10 mouse cellular contexts compared by ENCODE assay signal in genomic region chr9:61293223-61293985, GRCm38 (mm10).
DNase-seq lines count a peak whose midpoint lies in the region; ATAC-seq lines count a peak whose summit lies in the region.
"Had no signal": no experiment of that assay in that cellular context is flagged by ENCODE, and none has a peak within 500 bp of the region (broad histone marks: within the 10 kb centered on the region; RNA-seq: fewer than 3 reads in every experiment).

No protein-coding gene starts in this region.

- no peak overlapping the region for H3K4me3 ChIP-seq in forebrain, embryonic 13.5 days
- no peak overlapping the region for H3K4me3 ChIP-seq in midbrain, embryonic 11.5 days (ENCODE audit: low read depth, low read length)
- H3K4me3 ChIP-seq: myocyte had no signal

- H3K9ac ChIP-seq in forebrain, embryonic 13.5 days = no peak overlapping the region
- H3K9ac ChIP-seq in midbrain, embryonic 11.5 days (ENCODE audit: low read length) = no peak overlapping the region
- H3K9ac ChIP-seq: lung, embryonic 14.5 days had no signal

- no peaks in the 10 kb centered on the region for H3K36me3 ChIP-seq in forebrain, embryonic 13.5 days (ENCODE audit: poor library complexity, severe bottlenecking)
- no peaks in the 10 kb centered on the region for H3K36me3 ChIP-seq in midbrain, embryonic 11.5 days (ENCODE audit: control insufficient read depth, insufficient read depth, low read length)

- DNase-seq in R1 (ENCODE audit: low read depth, low spot score) = peak; percentile 86
- peak; percentile 89 for DNase-seq in cerebellum, adult 11 months
- no peak for DNase-seq in midbrain, embryonic 11.5 days (ENCODE audit: low spot score, missing footprints)
- DNase-seq in ovary, adult 18-20 months (ENCODE audit: low spot score) = no peak
- DNase-seq: gastrocnemius, postnatal 14 days; lung, embryonic 14.5 days had no signal

- H3K9me3 ChIP-seq in forebrain, embryonic 13.5 days (replicated peaks) = no peaks in the 10 kb centered on the region
- no peaks in the 10 kb centered on the region for H3K9me3 ChIP-seq in midbrain, embryonic 11.5 days (ENCODE audit: control insufficient read depth, low read length)

- peaks cover 28% of the 10 kb centered on the region for H3K4me1 ChIP-seq in forebrain, embryonic 13.5 days
- H3K4me1 ChIP-seq in midbrain, embryonic 11.5 days (ENCODE audit: control insufficient read depth, insufficient read depth, low read length) = peaks cover 11% of the 10 kb centered on the region

- peaks cover 7% of the 10 kb centered on the region; the same call in 1 of the 2 replicates for H3K27me3 ChIP-seq in forebrain, embryonic 13.5 days
- H3K27me3 ChIP-seq in midbrain, embryonic 11.5 days (ENCODE audit: control insufficient read depth, insufficient read depth, low read length) = no peaks in the 10 kb centered on the region

- 3% methylated on average over 11 of the region's 11 CpGs for WGBS in forebrain, embryonic 13.5 days
- 18% methylated on average over 11 of the region's 11 CpGs for WGBS in midbrain, embryonic 11.5 days

- peak; percentile 87 for ATAC-seq in forebrain, embryonic 13.5 days
- no peak for ATAC-seq in midbrain, embryonic 11.5 days (ENCODE audit: low FRiP score)
- no peak for ATAC-seq in monocyte, adult 5-6 weeks (replicated peaks; ENCODE audit: insufficient number of reproducible peaks, low FRiP score, low TSS enrichment, poor library complexity, severe bottlenecking)
- ATAC-seq in CD4-positive, CD25-positive, alpha-beta regulatory T cell, adult 4 months = no peak

- H3K4me2 ChIP-seq in forebrain, embryonic 13.5 days = peak overlapping the region; percentile 17; the same call in 1 of the 2 replicates
- H3K4me2 ChIP-seq in midbrain, embryonic 11.5 days = no peak overlapping the region
- H3K4me2 ChIP-seq: lung, embryonic 14.5 days had no signal

- H3K27ac ChIP-seq in forebrain, embryonic 13.5 days = peak overlapping the region; percentile 75
- peak overlapping the region; percentile 25; the same call in 1 of the 2 replicates for H3K27ac ChIP-seq in midbrain, embryonic 11.5 days (ENCODE audit: low read depth, low read length)

Comparison
In these comparisons a context has a peak if more than half of its experiments do, and no peak if none do; other contexts are left out.
1. DNase-seq: peak in R1 (single experiment) and cerebellum, adult 11 months (single experiment); none in midbrain, embryonic 11.5 days (single experiment) and ovary, adult 18-20 months (single experiment).